Mouse (Mus musculus): ENCODE results near the gene Rin1. TPM values are rescaled to one million over a fixed set of nuclear protein-coding genes. Genes with fewer than 3 reads are reported as not detected.

The Rin1 gene
- total RNA-seq, 2 experiments from 2014 or later: 1.6 to 3.4 TPM

GRCm38 (mm10) chr19:5062446-5062845, 12.2 kb downstream of the Rin1 start:
- intact Hi-C loops (cut with DNase I): no loop called here
- no peak for DNase-seq (ENCODE audit: low spot score)

- intact Hi-C loops (cut with DNase I): no loop called here
- no peak for DNase-seq (ENCODE audit: low spot score)
These were observed 14.8 kb downstream of the Rin1 start for GRCm38 (mm10) chr19:5065104-5065503.

- DNase-seq (ENCODE audit: low spot score): no peak
- intact Hi-C loops (cut with DNase I): no loop called here
These were observed 16.9 kb downstream of the Rin1 start for GRCm38 (mm10) chr19:5067040-5067799.

GRCm38 (mm10) chr19:5067867-5068569, 17.7 kb downstream of the Rin1 start, which contains the start of gene Cd248:
TSS of gene Cd248 (plus strand) at chr19:5068078.
- peak; percentile 75 for DNase-seq (ENCODE audit: low spot score)
- intact Hi-C loops (cut with DNase I): no loop called here

- no peak for DNase-seq (ENCODE audit: low spot score)
- intact Hi-C loops (cut with DNase I): no loop called here
These were observed 18.4 kb downstream of the Rin1 start for GRCm38 (mm10) chr19:5068570-5069234.

GRCm38 (mm10) chr19:5069486-5069885, 19.2 kb downstream of the Rin1 start:
- DNase-seq (ENCODE audit: low spot score): no peak
- intact Hi-C loops (cut with DNase I): no loop called here

- intact Hi-C loops (cut with DNase I): no loop called here
- DNase-seq (ENCODE audit: low spot score): no peak
These were observed 19.7 kb downstream of the Rin1 start for GRCm38 (mm10) chr19:5069978-5070377.

- intact Hi-C loops (cut with DNase I): no loop called here
- DNase-seq (ENCODE audit: low spot score): no peak
These were observed 20.8 kb downstream of the Rin1 start for GRCm38 (mm10) chr19:5071077-5071476.

- intact Hi-C loops (cut with DNase I): loop anchor here (2.0 kb wide), 1 partner anchor 57 kb away; no protein-coding TSS in a partner anchor
These were observed 21.5 kb downstream of the Rin1 start for GRCm38 (mm10) chr19:5071545-5072369.

GRCm38 (mm10) chr19:5072389-5073019, 22.2 kb downstream of the Rin1 start:
- no peak for DNase-seq (ENCODE audit: low spot score)
- intact Hi-C loops (cut with DNase I): loop anchor here (1.0 to 2.0 kb wide), 2 partner anchors 16 to 58 kb away; no protein-coding TSS in a partner anchor

More at GRCm38 (mm10) chr19:5071545-5072369, 21.5 kb downstream of the Rin1 start:
- DNase-seq (ENCODE audit: low spot score): peak; percentile 77

- no peak for DNase-seq (ENCODE audit: low spot score)
- intact Hi-C loops (cut with DNase I): loop anchor here (1.0 to 2.0 kb wide), 2 partner anchors 17 to 58 kb away; no protein-coding TSS in a partner anchor
These were observed 22.7 kb downstream of the Rin1 start for GRCm38 (mm10) chr19:5073028-5073427.

- intact Hi-C loops (cut with DNase I): loop anchor here (1.0 to 2.0 kb wide), 2 partner anchors 17 to 59 kb away; no protein-coding TSS in a partner anchor
- no peak for DNase-seq (ENCODE audit: low spot score)
These were observed 23.2 kb downstream of the Rin1 start for GRCm38 (mm10) chr19:5073518-5073917.

- intact Hi-C loops (cut with DNase I): no loop called here
- no peak for DNase-seq (ENCODE audit: low spot score)
These were observed 29.0 kb downstream of the Rin1 start for GRCm38 (mm10) chr19:5079279-5079678.

- intact Hi-C loops (cut with DNase I): loop anchor here (5.0 kb wide), 1 partner anchor 35 kb away; no protein-coding TSS in a partner anchor
- no peak for DNase-seq (ENCODE audit: low spot score)
These were observed 31.7 kb downstream of the Rin1 start for GRCm38 (mm10) chr19:5082005-5082404.

- no peak for DNase-seq (ENCODE audit: low spot score)
- intact Hi-C loops (cut with DNase I): loop anchor here (5.0 kb wide), 1 partner anchor 35 kb away; no protein-coding TSS in a partner anchor
These were observed 32.3 kb downstream of the Rin1 start for GRCm38 (mm10) chr19:5082596-5082995.

GRCm38 (mm10) chr19:5083961-5084833, 33.9 kb downstream of the Rin1 start:
- no peak for DNase-seq (ENCODE audit: low spot score)
- intact Hi-C loops (cut with DNase I): loop anchor here (5.0 kb wide), 1 partner anchor 37 kb away; no protein-coding TSS in a partner anchor

GRCm38 (mm10) chr19:5084834-5085144, 34.5 kb downstream of the Rin1 start:
- no peak for DNase-seq (ENCODE audit: low spot score)
- intact Hi-C loops (cut with DNase I): loop anchor here (5.0 kb wide), 1 partner anchor 37 kb away; no protein-coding TSS in a partner anchor
